ENCODE assay signal across 7 mouse cellular contexts in the genomic region with DNA sequence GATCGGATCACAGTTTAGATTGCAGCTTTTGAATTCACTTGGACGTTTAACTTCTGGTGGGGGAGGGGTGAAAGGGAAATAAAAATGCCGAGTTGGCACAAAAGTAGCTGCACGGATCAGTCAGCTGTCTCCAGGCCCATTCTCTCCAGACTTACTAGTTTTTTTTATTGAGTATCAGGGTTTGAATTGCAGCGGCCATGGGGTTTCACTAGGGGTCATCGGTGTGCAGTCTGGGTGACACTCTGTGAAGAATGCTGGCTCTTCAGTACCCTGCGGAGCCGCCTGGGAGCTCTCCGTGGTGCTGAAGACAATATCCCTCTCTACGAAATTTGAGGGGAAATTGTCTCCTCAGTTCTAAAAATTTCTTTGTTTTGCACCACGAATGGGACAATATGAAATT. TPM values are rescaled to one million over a fixed set of nuclear protein-coding genes. Genes with fewer than 3 reads are reported as not detected.
A peak's percentile ranks its signal among the peaks of the same experiment; 100 is the strongest.
DNase-seq lines count a peak whose midpoint lies in the region; ATAC-seq and TF ChIP-seq lines count a peak whose summit lies in the region.

No protein-coding gene starts in this region.

- dilution Hi-C loops in CH12.LX (cut with MboI; ENCODE audit: extremely low pct_ligation_motif_present, extremely low pct_unique_long_range_greater_than_20kb, low sequenced_read_pairs) = no loop called here

- no peak overlapping the region for H3K4me3 ChIP-seq in CH12.LX (replicated peaks in 1 of 3; ENCODE audit: low read depth in 2 of 3, low read length in 2 of 3, poor library complexity in 1 of 3)
- no peak overlapping the region for H3K4me3 ChIP-seq in G1E (ENCODE audit: low read depth, low read length)
- H3K4me3 ChIP-seq in limb, embryonic 10.5 days = no peak overlapping the region
- H3K4me3 ChIP-seq in midbrain, embryonic 16.5 days (ENCODE audit: low read depth, low read length) = no peak overlapping the region

- H3K27ac ChIP-seq in CH12.LX (ENCODE audit: insufficient read depth, low read depth) = no peak overlapping the region
- H3K27ac ChIP-seq in limb, embryonic 10.5 days = no peak overlapping the region
- no peak overlapping the region for H3K27ac ChIP-seq in midbrain, embryonic 16.5 days (ENCODE audit: low read length)

- no peak overlapping the region for H3K9ac ChIP-seq in CH12.LX (ENCODE audit: insufficient read depth, low read depth)
- no peak overlapping the region for H3K9ac ChIP-seq in midbrain, embryonic 16.5 days (ENCODE audit: low read depth, low read length)

- H3K4me1 ChIP-seq in CH12.LX (ENCODE audit: control insufficient read depth in 1 of 2, insufficient read depth in 2 of 2) (no peaks in the 10 kb centered on the region), G1E (ENCODE audit: insufficient read depth, low read depth, low read length) (no peaks in the 10 kb centered on the region; the same call in 1 of the 2 replicates)
- H3K4me1 ChIP-seq in limb, embryonic 10.5 days = peaks cover 3% of the 10 kb centered on the region; the same call in 1 of the 2 replicates
- no peaks in the 10 kb centered on the region for H3K4me1 ChIP-seq in midbrain, embryonic 16.5 days (ENCODE audit: control insufficient read depth, insufficient read depth, low read length)

- H3K27me3 ChIP-seq in CH12.LX (replicated peaks) = no peaks in the 10 kb centered on the region
- no peaks in the 10 kb centered on the region for H3K27me3 ChIP-seq in G1E (ENCODE audit: insufficient read depth, low read length)
- H3K27me3 ChIP-seq in limb, embryonic 10.5 days (ENCODE audit: low read depth, poor library complexity, severe bottlenecking) = no peaks in the 10 kb centered on the region
- no peaks in the 10 kb centered on the region for H3K27me3 ChIP-seq in midbrain, embryonic 16.5 days (ENCODE audit: control insufficient read depth, insufficient read depth, low read depth, low read length)

- no peaks in the 10 kb centered on the region for H3K36me3 ChIP-seq in CH12.LX (replicated peaks in 1 of 2; ENCODE audit: control insufficient read depth in 1 of 2, insufficient read depth in 1 of 2, low read length in 1 of 2)
- H3K36me3 ChIP-seq in G1E (replicated peaks) = no peaks in the 10 kb centered on the region
- H3K36me3 ChIP-seq in limb, embryonic 10.5 days = no peaks in the 10 kb centered on the region
- H3K36me3 ChIP-seq in midbrain, embryonic 16.5 days (ENCODE audit: control insufficient read depth, insufficient read depth, low read length) = no peaks in the 10 kb centered on the region

- TF ChIP-seq CTCF in CH12.LX (conservative IDR thresholded peaks at IDR 0.05 in 1 of 2, IDR thresholded peaks at IDR 0.05 in 1 of 2; ENCODE audit: low read depth in 2 of 2, low read length in 2 of 2) (peak; percentile 38 to 81; a peak in 3 of 4 replicates), G1E (IDR thresholded peaks at IDR 0.05; ENCODE audit: low read depth, low read length) (no peak)

- no peak for TF ChIP-seq EP300 in CH12.LX (IDR thresholded peaks at IDR 0.05; ENCODE audit: low read length)

- in situ Hi-C loops in CH12.LX (cut with MboI; ENCODE audit: low pct_ligation_motif_present, low pct_unique_long_range_greater_than_20kb, low sequenced_read_pairs) = loop anchor here (10.0 kb wide), 1 partner anchor 304 kb away; no protein-coding TSS in a partner anchor

- WGBS in limb, embryonic 10.5 days = 11% methylated on average over 11 of the region's 11 CpGs
- 6% methylated on average over 11 of the region's 11 CpGs for WGBS in midbrain, embryonic 16.5 days

- peak; percentile 82 for TF ChIP-seq RAD21 in CH12.LX (IDR thresholded peaks at IDR 0.05; ENCODE audit: low read depth, low read length)

- DNase-seq in CH12.LX (ENCODE audit: extremely low read depth) (peak; percentile 79), G1E (ENCODE audit: low spot score) (peak; percentile 52)
- peak; percentile 90 for DNase-seq in embryo, embryonic 10.5 days (ENCODE audit: low spot score)
- DNase-seq in limb, embryonic 10.5 days (ENCODE audit: low spot score) = peak; percentile 86
- no peak for DNase-seq in natural killer cell, adult 2 months (ENCODE audit: low spot score in 2 of 2)

- peak; percentile 83 for ATAC-seq in G1E (ENCODE audit: extremely low read depth, insufficient number of reproducible peaks, low FRiP score, poor library complexity, severe bottlenecking)
- ATAC-seq in hematopoietic stem cell, adult 5-6 weeks (replicated peaks in 1 of 2; ENCODE audit: insufficient read depth in 1 of 2, low FRiP score in 2 of 2, low TSS enrichment in 1 of 2, low read depth in 1 of 2, poor library complexity in 2 of 2, severe bottlenecking in 2 of 2) = peak; percentile 93 to 96
- peak; percentile 72 for ATAC-seq in midbrain, embryonic 16.5 days

- no peaks in the 10 kb centered on the region for H3K79me2 ChIP-seq in CH12.LX (replicated peaks; ENCODE audit: control insufficient read depth, extremely low read depth, insufficient read depth, poor library complexity, severe bottlenecking)

- no peak overlapping the region for H3K4me2 ChIP-seq in CH12.LX (ENCODE audit: insufficient read depth, low read depth, poor library complexity, severe bottlenecking)
- no peak overlapping the region; the same call in 1 of the 2 replicates for H3K4me2 ChIP-seq in midbrain, embryonic 16.5 days (ENCODE audit: low read length)

- H3K9me3 ChIP-seq in CH12.LX (replicated peaks; ENCODE audit: low read length) (no peaks in the 10 kb centered on the region), G1E (replicated peaks) (no peaks in the 10 kb centered on the region)
- H3K9me3 ChIP-seq in limb, embryonic 10.5 days (replicated peaks) = no peaks in the 10 kb centered on the region
- H3K9me3 ChIP-seq in midbrain, embryonic 16.5 days (replicated peaks; ENCODE audit: control insufficient read depth, low read length, poor library complexity, severe bottlenecking) = no peaks in the 10 kb centered on the region

- no peak for TF ChIP-seq POLR2A in CH12.LX (IDR thresholded peaks at IDR 0.05; ENCODE audit: low read depth, low read length)

TF ChIP-seq in CH12.LX, 34 proteins besides CTCF, POLR2A, EP300 and RAD21:
- TF ChIP-seq RCOR1 (conservative IDR thresholded peaks at IDR 0.05; ENCODE audit: low read depth, low read length) = no peak
- TF ChIP-seq SIN3A (IDR thresholded peaks at IDR 0.05; ENCODE audit: low read length) = peak; percentile 88
- peak; percentile 86 for TF ChIP-seq ZNF384 (IDR thresholded peaks at IDR 0.05; ENCODE audit: low read depth, low read length)
- TF ChIP-seq IRF4 (IDR thresholded peaks at IDR 0.05; ENCODE audit: low read depth, low read length) = peak; percentile 49; the same call in 1 of the 2 replicates
- TF ChIP-seq BHLHE40 (IDR thresholded peaks at IDR 0.05; ENCODE audit: low read depth, low read length) = no peak
- peak; percentile 70; the same call in 1 of the 2 replicates for TF ChIP-seq MAFK (IDR thresholded peaks at IDR 0.05; ENCODE audit: insufficient replicate concordance, low read length)
- no peak for TF ChIP-seq PAX5 (IDR thresholded peaks at IDR 0.05; ENCODE audit: low read length)
- no peak for TF ChIP-seq CHD1 (IDR thresholded peaks at IDR 0.05; ENCODE audit: low read depth, low read length)
- TF ChIP-seq MXI1 (IDR thresholded peaks at IDR 0.05; ENCODE audit: low read depth, low read length) = peak; percentile 83; the same call in 1 of the 2 replicates
- no peak for TF ChIP-seq ZMIZ1 (IDR thresholded peaks at IDR 0.05; ENCODE audit: low read depth, low read length)
- TF ChIP-seq USF1 (IDR thresholded peaks at IDR 0.05; ENCODE audit: low read depth, low read length) = no peak
- no peak for TF ChIP-seq MAX (IDR thresholded peaks at IDR 0.05; ENCODE audit: low read length)
- TF ChIP-seq JUN (IDR thresholded peaks at IDR 0.05; ENCODE audit: insufficient read depth, low read depth, low read length) = no peak
- TF ChIP-seq SMC3 (IDR thresholded peaks at IDR 0.05; ENCODE audit: low read depth, low read length) = peak; percentile 89
- TF ChIP-seq MEF2A (IDR thresholded peaks at IDR 0.05; ENCODE audit: borderline replicate concordance, low read depth, low read length) = no peak
- TF ChIP-seq TCF12 (IDR thresholded peaks at IDR 0.05; ENCODE audit: low read depth, low read length) = no peak
- no peak for TF ChIP-seq NELFE (IDR thresholded peaks at IDR 0.05; ENCODE audit: low read depth, low read length)
- TF ChIP-seq CHD2 (IDR thresholded peaks at IDR 0.05; ENCODE audit: low read length) = no peak
- no peak for TF ChIP-seq ETS1 (conservative IDR thresholded peaks at IDR 0.05; ENCODE audit: low read depth, low read length)
- TF ChIP-seq ZC3H11A (IDR thresholded peaks at IDR 0.05; ENCODE audit: low read depth, low read length) = peak; percentile 38; the same call in 1 of the 2 replicates

RNA-seq across cellular contexts. Expression of a gene that starts 13.5 kb away (rescaled TPM):
- total RNA-seq in CH12.LX (2012; rRNA removed) = 0.17 TPM in 1 of 2 replicates, not detected in the other
- total RNA-seq in CH12.LX (2014; rRNA removed) = 0.09 TPM in 2 replicates
- 0.04 and 0.08 TPM in 2 replicates for polyA plus RNA-seq in CH12.LX (2012; ENCODE audit: insufficient read length, low read depth)
- total RNA-seq in G1E (2014; fragmentation: Nextera tagmentation) = not detected in 2 replicates
- total RNA-seq in G1E (2017) = 0.12 and 0.22 TPM in 2 replicates
- polyA plus RNA-seq in G1E (2012) = not detected in 2 replicates
- total RNA-seq in hematopoietic stem cell, adult 5-6 weeks (2017) = not detected in 2 replicates
- polyA plus RNA-seq in limb, embryonic 10.5 days (2016; fragmentation: Nextera tagmentation; extraction: Ambion mirVana) = 0.41 and 0.48 TPM in 2 replicates
- 80.9 and 87.0 TPM in 2 replicates for polyA plus RNA-seq in midbrain, embryonic 16.5 days (2015; fragmentation: Nextera tagmentation; extraction: Ambion mirVana)

Comparison
In these comparisons a context has a peak if more than half of its experiments do, and no peak if none do; other contexts are left out.
1. DNase-seq: peak in CH12.LX (single experiment), G1E (single experiment), embryo, embryonic 10.5 days (single experiment) and limb, embryonic 10.5 days (single experiment); none in natural killer cell, adult 2 months (0 of 2).
2. RNA of a gene that starts 13.5 kb away (polyA plus RNA-seq): 80.9 to 87.0 TPM in midbrain, embryonic 16.5 days; 0.41 to 0.48 TPM in limb, embryonic 10.5 days, 0.04 to 0.08 TPM in CH12.LX and not detected in G1E; every median in the first group is over 10 times any median in the second.
3. Peak in every context shown above with its lines, with median percentiles within 50 percentile points of each other: ATAC-seq.